Comparison of ENCODE assay signal across 24 mouse cellular contexts in the genomic region with DNA sequence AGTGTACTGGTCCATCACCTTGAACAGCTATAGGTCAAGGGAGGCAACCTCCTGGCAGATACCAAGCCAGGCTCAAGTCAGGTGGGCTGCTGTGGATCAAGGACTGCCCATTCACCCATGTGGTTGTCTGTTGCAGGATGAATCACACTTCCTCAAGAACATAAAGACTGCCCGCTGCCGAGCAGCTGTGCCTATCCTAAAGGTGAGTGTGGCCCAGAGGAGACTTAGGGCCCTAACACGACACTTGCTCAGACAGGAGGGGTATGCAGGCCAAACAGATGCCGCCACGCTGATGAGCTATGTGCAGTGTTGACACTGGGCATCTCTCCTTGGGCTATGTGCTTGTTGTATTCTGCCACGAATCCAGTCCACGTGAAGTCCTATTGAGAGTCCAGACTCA. TPM values are rescaled to one million over a fixed set of nuclear protein-coding genes. Genes with fewer than 3 reads are reported as not detected.
DNase-seq lines count a peak whose midpoint lies in the region; ATAC-seq and TF ChIP-seq lines count a peak whose summit lies in the region.
"Had no signal": no experiment of that assay in that cellular context is flagged by ENCODE, and none has a peak within 500 bp of the region (broad histone marks: within the 10 kb centered on the region; RNA-seq: fewer than 3 reads in every experiment).

No protein-coding gene starts in this region.

- intact Hi-C loops in heart, postnatal 36 days (cut with DNase I): no loop called here
- intact Hi-C loops in heart, adult 2 months (cut with DNase I): no loop called here

- TF ChIP-seq CTCF in heart, adult 2 months (IDR thresholded peaks at IDR 0.05): no peak
- TF ChIP-seq CTCF in E14TG2a.4 (conservative IDR thresholded peaks at IDR 0.05; ENCODE audit: low read length): no peak

- H3K4me2 ChIP-seq in heart, embryonic 14.5 days (ENCODE audit: low read length): no peak overlapping the region
- no peak overlapping the region for H3K4me2 ChIP-seq in hindbrain, embryonic 12.5 days (replicated peaks)
- H3K4me2 ChIP-seq in hindbrain, embryonic 11.5 days (replicated peaks; ENCODE audit: low read depth, low read length): no peak overlapping the region
- no peak overlapping the region for H3K4me2 ChIP-seq in kidney, embryonic 14.5 days (replicated peaks; ENCODE audit: low read depth, low read length)
- H3K4me2 ChIP-seq: embryonic facial prominence, embryonic 15.5 days; hindbrain, embryonic 14.5 days had no signal

- no peaks in the 10 kb centered on the region for H3K79me2 ChIP-seq in heart, adult 2 months (replicated peaks; ENCODE audit: control insufficient read depth, insufficient read depth, low read length)

- H3K4me1 ChIP-seq in heart, embryonic 14.5 days (ENCODE audit: control insufficient read depth in 2 of 2, insufficient read depth in 2 of 2, low read length in 2 of 2): peaks cover 35 to 41% of the 10 kb centered on the region in 2 experiments
- peaks cover 12% of the 10 kb centered on the region for H3K4me1 ChIP-seq in heart, adult 2 months (ENCODE audit: control insufficient read depth, insufficient read depth, low read length)
- H3K4me1 ChIP-seq in hindbrain, embryonic 12.5 days: peaks cover 4% of the 10 kb centered on the region; the same call in 1 of the 2 replicates
- H3K4me1 ChIP-seq in hindbrain, embryonic 11.5 days (replicated peaks; ENCODE audit: control insufficient read depth, insufficient read depth, low read length): no peaks in the 10 kb centered on the region
- peaks cover 21% of the 10 kb centered on the region for H3K4me1 ChIP-seq in E14TG2a.4 (replicated peaks; ENCODE audit: low read depth, low read length)
- H3K4me1 ChIP-seq in kidney, embryonic 14.5 days (ENCODE audit: control insufficient read depth, insufficient read depth, low read length): peaks cover 10% of the 10 kb centered on the region

- H3K27me3 ChIP-seq in heart, embryonic 14.5 days (ENCODE audit: control insufficient read depth, insufficient read depth, low read length): no peaks in the 10 kb centered on the region
- H3K27me3 ChIP-seq in heart, adult 2 months (ENCODE audit: control insufficient read depth, insufficient read depth, low read length): no peaks in the 10 kb centered on the region
- no peaks in the 10 kb centered on the region for H3K27me3 ChIP-seq in hindbrain, embryonic 12.5 days
- H3K27me3 ChIP-seq in hindbrain, embryonic 11.5 days (ENCODE audit: control insufficient read depth, insufficient read depth, low read length): no peaks in the 10 kb centered on the region
- no peaks in the 10 kb centered on the region for H3K27me3 ChIP-seq in E14TG2a.4 (ENCODE audit: insufficient read depth, low read length)
- no peaks in the 10 kb centered on the region for H3K27me3 ChIP-seq in kidney, embryonic 14.5 days (ENCODE audit: control insufficient read depth, insufficient read depth, low read length)
- H3K27me3 ChIP-seq: CH12.LX; embryonic facial prominence, embryonic 15.5 days had no signal

- no peak for TF ChIP-seq POLR2A in heart, adult 2 months (IDR thresholded peaks at IDR 0.05; ENCODE audit: insufficient read depth, low read depth, low read length)

- H3K36me3 ChIP-seq in heart, embryonic 14.5 days (ENCODE audit: control insufficient read depth, insufficient read depth, low read length): peaks cover 65% of the 10 kb centered on the region
- no peaks in the 10 kb centered on the region for H3K36me3 ChIP-seq in heart, adult 2 months (ENCODE audit: control insufficient read depth, insufficient read depth, low read length)
- peaks cover 62% of the 10 kb centered on the region for H3K36me3 ChIP-seq in hindbrain, embryonic 12.5 days
- no peaks in the 10 kb centered on the region for H3K36me3 ChIP-seq in hindbrain, embryonic 11.5 days (ENCODE audit: control insufficient read depth, insufficient read depth, low read length)
- peaks cover 67% of the 10 kb centered on the region for H3K36me3 ChIP-seq in E14TG2a.4 (ENCODE audit: insufficient read depth, low read length)
- H3K36me3 ChIP-seq in kidney, embryonic 14.5 days (ENCODE audit: control insufficient read depth, insufficient read depth, low read length): peaks cover 45% of the 10 kb centered on the region

- no peak overlapping the region for H3K9ac ChIP-seq in heart, embryonic 14.5 days (ENCODE audit: low read length)
- H3K9ac ChIP-seq in heart, adult 2 months (ENCODE audit: low read depth, low read length): no peak overlapping the region
- 0 out of 2 replicates have a peak overlapping the region, but pooled peaks have one; percentile 8 for H3K9ac ChIP-seq in hindbrain, embryonic 12.5 days
- H3K9ac ChIP-seq in hindbrain, embryonic 11.5 days (ENCODE audit: low read depth, low read length): no peak overlapping the region
- no peak overlapping the region for H3K9ac ChIP-seq in kidney, embryonic 14.5 days (ENCODE audit: low read depth, low read length)
- H3K9ac ChIP-seq: embryonic facial prominence, embryonic 15.5 days; hindbrain, embryonic 14.5 days had no signal

- no peak for TF ChIP-seq EP300 in heart, adult 2 months (IDR thresholded peaks at IDR 0.05; ENCODE audit: insufficient read depth, low read depth, low read length)

- no peak for ATAC-seq in heart, embryonic 14.5 days (ENCODE audit: insufficient number of reproducible peaks, insufficient read depth, low FRiP score, low read depth)
- no peak for ATAC-seq in hindbrain, embryonic 12.5 days (ENCODE audit: low FRiP score)
- no peak for ATAC-seq in hindbrain, embryonic 11.5 days (ENCODE audit: low FRiP score)
- no peak for ATAC-seq in kidney, embryonic 14.5 days (ENCODE audit: low FRiP score, low TSS enrichment)
- ATAC-seq: forebrain, embryonic 14.5 days; inflammation-experienced regulatory T-cells, adult 6 months; intestine, postnatal 0 days had no signal

- H3K9me3 ChIP-seq in heart, embryonic 14.5 days (ENCODE audit: control insufficient read depth, low read length): no peaks in the 10 kb centered on the region
- H3K9me3 ChIP-seq in hindbrain, embryonic 12.5 days (replicated peaks): no peaks in the 10 kb centered on the region
- H3K9me3 ChIP-seq in hindbrain, embryonic 11.5 days (ENCODE audit: control insufficient read depth, low read length): no peaks in the 10 kb centered on the region
- no peaks in the 10 kb centered on the region for H3K9me3 ChIP-seq in E14TG2a.4 (ENCODE audit: low read length)
- H3K9me3 ChIP-seq in kidney, embryonic 14.5 days (ENCODE audit: control insufficient read depth, low read length): no peaks in the 10 kb centered on the region
- H3K9me3 ChIP-seq: embryonic facial prominence, embryonic 15.5 days; forebrain, embryonic 10.5 days had no signal

- peak overlapping the region; percentile 25 to 50; a peak in 1 of 4 replicates for H3K27ac ChIP-seq in heart, embryonic 14.5 days (replicated peaks in 1 of 2; ENCODE audit: control insufficient read depth in 1 of 2, insufficient read depth in 1 of 2, low read depth in 2 of 2, low read length in 2 of 2)
- H3K27ac ChIP-seq in heart, adult 2 months: no peak overlapping the region
- H3K27ac ChIP-seq in hindbrain, embryonic 12.5 days: no peak overlapping the region
- no peak overlapping the region for H3K27ac ChIP-seq in hindbrain, embryonic 11.5 days (ENCODE audit: low read depth, low read length)
- no peak overlapping the region for H3K27ac ChIP-seq in kidney, embryonic 14.5 days (ENCODE audit: low read depth, low read length)
- H3K27ac ChIP-seq: embryonic facial prominence, embryonic 15.5 days; forebrain, embryonic 10.5 days; gastrocnemius, adult 2 months; hindbrain, embryonic 14.5 days; kidney, postnatal 0 days had no signal

- DNase-seq in heart, adult 11 months: peak; percentile 77
- no peak for DNase-seq in heart, postnatal 36 days
- DNase-seq in heart, adult 2 months: no peak
- DNase-seq in hindbrain, embryonic 11.5 days (ENCODE audit: low spot score): no peak
- DNase-seq: adrenal gland, adult 2 months; adrenal gland, postnatal 25 days; cerebellum, adult 2 months; embryo, embryonic 11 days; gastrocnemius, postnatal 25 days; kidney, adult 8-10 months had no signal

- no peak overlapping the region for H3K4me3 ChIP-seq in heart, embryonic 14.5 days (ENCODE audit: control insufficient read depth in 1 of 2, insufficient read depth in 1 of 2, low read depth in 1 of 2, low read length in 2 of 2)
- H3K4me3 ChIP-seq in heart, adult 2 months: no peak overlapping the region
- H3K4me3 ChIP-seq in hindbrain, embryonic 12.5 days: no peak overlapping the region
- H3K4me3 ChIP-seq in hindbrain, embryonic 11.5 days (ENCODE audit: low read depth, low read length): no peak overlapping the region
- 0 out of 2 replicates have a peak overlapping the region, but pooled peaks have one; percentile 29 for H3K4me3 ChIP-seq in E14TG2a.4 (replicated peaks; ENCODE audit: low read length)
- no peak overlapping the region for H3K4me3 ChIP-seq in kidney, embryonic 14.5 days (ENCODE audit: low read length)
- H3K4me3 ChIP-seq: embryonic facial prominence, embryonic 15.5 days; erythroblast, embryonic 14.5 days; forebrain, embryonic 10.5 days; gastrocnemius, adult 2 months had no signal

- WGBS in heart, embryonic 14.5 days: 74% methylated on average over 7 of the region's 7 CpGs
- WGBS in heart, adult 2 months: 81% methylated on average over 7 of the region's 7 CpGs
- WGBS in hindbrain, embryonic 12.5 days: 93% methylated on average over 7 of the region's 7 CpGs
- WGBS in hindbrain, embryonic 11.5 days: 95% methylated on average over 7 of the region's 7 CpGs
- WGBS in kidney, embryonic 14.5 days: 92% methylated on average over 7 of the region's 7 CpGs

RNA-seq across cellular contexts. Expression of gene Smarcal1, which starts 18.2 kb away (rescaled TPM):
- total RNA-seq in heart, postnatal 36 days (2021): 10 to 100 TPM; 24.2 to 26.8 TPM
- 17.0 and 18.8 TPM in 2 replicates for polyA plus RNA-seq in heart, embryonic 14.5 days (2014; fragmentation: Nextera tagmentation; extraction: Ambion mirVana)
- total RNA-seq in heart, adult 2 months (2021): 10 to 100 TPM; 23.5 to 28.2 TPM
- 24.6 and 28.7 TPM in 2 replicates for polyA plus RNA-seq in heart, adult 2 months (2012; rRNA removed)
- 31.2 and 34.5 TPM in 2 replicates for polyA plus RNA-seq in hindbrain, embryonic 12.5 days (2016; fragmentation: Nextera tagmentation; extraction: Ambion mirVana)
- 32.1 and 33.6 TPM in 2 replicates for polyA plus RNA-seq in hindbrain, embryonic 11.5 days (2014; fragmentation: Nextera tagmentation; extraction: Ambion mirVana)
- polyA plus RNA-seq in kidney, embryonic 14.5 days (2014; fragmentation: Nextera tagmentation; extraction: Ambion mirVana): 16.0 and 24.4 TPM in 2 replicates

Comparison
In these comparisons a context has a peak if more than half of its experiments do, and no peak if none do; other contexts are left out.
1. H3K27ac ChIP-seq: peak in heart, embryonic 14.5 days (2 of 2); none in heart, adult 2 months (single experiment), hindbrain, embryonic 12.5 days (single experiment), hindbrain, embryonic 11.5 days (single experiment) and kidney, embryonic 14.5 days (single experiment).